Mouse (Mus musculus) spleen, postnatal 14 days (tissue): ENCODE results near the gene Cavin1.
A peak's percentile ranks its signal among the peaks of the same experiment; 100 is the strongest.

Experiments
- DNase-seq, 2 experiments: peaks; one replicate each; pipeline ENCODE4 v3.0.0; 2021 to 2022; ENCODE audit warnings: low spot score in 2 of 2

The Cavin1 gene

DNA sequence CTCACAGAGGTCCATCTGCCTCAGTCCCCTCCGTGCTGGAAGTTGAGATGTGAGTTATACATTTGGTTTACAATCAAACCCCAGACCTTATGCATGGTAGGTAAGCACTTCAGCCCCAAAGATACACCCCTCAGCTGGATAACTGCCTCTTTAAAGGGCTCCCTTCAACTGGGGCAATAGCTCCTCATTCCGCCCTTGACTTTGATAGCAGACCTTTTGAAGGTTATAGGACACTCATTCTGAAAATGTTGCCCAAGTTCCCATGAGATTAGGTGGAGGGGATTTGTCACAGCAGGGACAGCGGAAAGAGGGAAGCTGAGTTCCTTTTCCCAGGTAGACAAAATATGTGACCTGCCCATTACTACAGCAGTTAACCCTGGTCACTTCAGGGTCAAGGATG is 10.5 kb upstream of the Cavin1 start:
- no peak for DNase-seq

DNA sequence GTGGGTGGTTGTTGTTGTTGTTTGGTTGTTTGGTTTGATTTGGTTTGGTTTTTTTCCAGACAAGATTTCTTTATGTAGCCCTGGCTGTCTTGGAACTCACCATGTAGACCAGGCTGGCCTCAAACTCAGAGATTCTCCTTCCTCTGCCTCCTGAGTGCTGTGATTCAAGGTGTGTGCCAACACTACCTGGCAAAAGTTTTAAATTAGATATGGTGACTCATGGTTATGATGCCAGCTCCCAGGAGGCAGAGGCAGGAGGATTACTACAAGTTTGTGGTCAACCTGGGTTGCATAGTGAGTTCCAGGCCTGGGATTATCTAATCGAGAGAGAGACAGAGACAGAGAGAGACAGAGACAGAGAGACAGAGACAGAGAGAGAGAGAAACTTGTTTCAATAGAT is 9.8 kb upstream of the Cavin1 start:
- DNase-seq: no peak

DNA sequence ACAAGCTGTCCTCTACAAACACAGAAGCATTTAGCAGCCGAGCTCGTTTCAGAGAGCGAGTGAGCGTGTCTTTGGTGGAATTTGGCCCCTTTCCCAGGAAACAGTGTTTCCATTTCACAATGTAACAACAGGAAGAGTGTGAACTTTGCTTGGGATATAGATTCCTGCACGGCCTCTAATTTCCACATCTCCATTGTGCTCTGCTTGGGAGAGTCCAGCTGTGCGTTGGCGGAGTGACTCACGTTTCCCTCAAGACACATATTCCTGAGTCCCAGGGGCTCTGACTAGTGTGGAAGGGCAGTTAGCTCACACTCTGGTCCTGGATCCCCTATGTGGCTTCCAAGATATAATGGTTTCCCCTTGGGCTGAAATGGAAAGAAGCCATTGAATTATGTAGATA is 9.2 kb upstream of the Cavin1 start:
- no peak for DNase-seq

DNA sequence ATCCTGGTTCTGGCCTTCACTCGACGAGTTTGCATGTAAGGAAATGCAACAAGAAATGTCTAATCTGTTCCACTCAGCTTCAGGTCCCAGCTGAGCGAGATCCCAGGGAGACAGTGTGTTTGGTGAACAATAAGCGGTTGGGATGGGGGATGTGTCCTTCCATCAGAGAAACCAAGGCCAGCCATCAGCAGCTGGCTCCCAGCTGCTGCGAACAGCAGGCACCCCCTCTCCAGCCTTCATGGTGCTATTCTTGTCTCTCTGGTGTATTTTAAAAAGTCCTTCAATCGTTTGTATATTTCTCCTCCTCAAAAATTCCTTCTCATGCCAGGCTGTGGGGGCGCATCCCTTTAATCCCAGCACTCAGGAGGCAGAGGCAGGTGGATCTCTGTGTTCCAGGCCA is 4.6 kb upstream of the Cavin1 start:
- no peak for DNase-seq

DNA sequence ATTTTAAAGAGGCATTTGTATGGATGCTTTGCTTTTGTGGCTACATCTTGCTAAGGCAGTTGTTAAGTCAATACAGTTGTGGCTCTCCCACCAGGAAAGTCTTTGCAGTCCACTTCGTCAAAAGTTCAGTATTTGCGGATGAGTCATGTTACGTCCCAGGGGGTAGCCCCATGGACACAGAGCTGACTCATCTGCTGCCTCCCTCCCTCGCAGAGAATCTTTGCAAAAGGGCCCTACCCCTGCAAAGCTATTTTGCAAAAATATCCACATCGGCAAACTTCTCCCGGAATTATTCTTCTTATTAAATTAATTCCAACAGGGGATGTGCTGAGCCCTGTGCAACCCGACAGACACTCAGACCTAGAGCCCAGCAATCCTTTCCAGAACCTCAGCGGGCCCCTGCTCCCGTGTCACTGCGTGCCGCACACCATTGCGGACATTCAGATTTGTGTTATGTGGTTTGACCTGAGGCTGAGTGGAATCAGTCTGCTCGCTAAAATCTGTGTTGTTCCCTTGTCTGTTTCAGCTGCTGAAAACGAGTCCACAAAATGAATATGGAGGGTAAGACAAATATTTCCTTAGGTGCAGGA is 3.8 kb upstream of the Cavin1 start:
- DNase-seq: no peak

DNA sequence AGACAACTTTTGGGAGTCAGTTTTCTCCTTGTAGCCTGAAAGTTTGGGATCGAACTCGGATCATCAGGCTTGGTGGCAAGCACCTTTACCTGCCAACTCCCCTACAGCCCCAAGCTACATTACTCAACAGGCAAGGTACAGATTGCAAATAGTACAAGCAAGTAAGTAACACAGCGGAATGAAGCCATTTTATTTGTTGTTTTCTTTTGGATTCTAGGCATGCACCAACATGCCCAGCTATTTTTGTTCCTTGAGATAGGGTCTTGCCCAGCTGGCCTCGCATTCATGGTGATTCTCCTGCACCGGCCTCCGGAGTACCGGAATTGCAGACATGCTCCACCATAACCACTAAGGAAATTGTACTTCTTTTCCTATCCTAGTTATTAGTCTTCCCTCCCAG is 2.6 kb upstream of the Cavin1 start:
- DNase-seq: no peak

DNA sequence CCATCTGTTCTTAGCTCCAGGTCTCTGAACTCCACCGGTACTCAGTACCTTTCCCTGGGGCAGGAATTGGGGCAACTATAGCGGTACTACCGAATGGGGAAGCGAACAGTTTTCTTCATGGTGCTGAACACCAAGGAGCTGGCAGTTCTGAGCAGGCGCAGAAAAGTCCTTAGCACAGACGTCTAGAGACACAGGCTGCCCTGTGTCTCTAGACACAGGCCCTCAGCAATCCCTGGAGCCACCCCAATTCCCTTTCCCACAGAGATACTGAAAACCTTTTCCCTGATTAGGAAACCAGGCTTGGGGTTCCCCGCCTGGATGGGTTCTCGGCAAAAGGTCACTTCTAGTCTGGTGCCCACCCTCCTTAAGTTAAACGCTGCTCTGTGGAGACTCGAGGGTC is 768 bp upstream of the Cavin1 start:
- no peak for DNase-seq

DNA sequence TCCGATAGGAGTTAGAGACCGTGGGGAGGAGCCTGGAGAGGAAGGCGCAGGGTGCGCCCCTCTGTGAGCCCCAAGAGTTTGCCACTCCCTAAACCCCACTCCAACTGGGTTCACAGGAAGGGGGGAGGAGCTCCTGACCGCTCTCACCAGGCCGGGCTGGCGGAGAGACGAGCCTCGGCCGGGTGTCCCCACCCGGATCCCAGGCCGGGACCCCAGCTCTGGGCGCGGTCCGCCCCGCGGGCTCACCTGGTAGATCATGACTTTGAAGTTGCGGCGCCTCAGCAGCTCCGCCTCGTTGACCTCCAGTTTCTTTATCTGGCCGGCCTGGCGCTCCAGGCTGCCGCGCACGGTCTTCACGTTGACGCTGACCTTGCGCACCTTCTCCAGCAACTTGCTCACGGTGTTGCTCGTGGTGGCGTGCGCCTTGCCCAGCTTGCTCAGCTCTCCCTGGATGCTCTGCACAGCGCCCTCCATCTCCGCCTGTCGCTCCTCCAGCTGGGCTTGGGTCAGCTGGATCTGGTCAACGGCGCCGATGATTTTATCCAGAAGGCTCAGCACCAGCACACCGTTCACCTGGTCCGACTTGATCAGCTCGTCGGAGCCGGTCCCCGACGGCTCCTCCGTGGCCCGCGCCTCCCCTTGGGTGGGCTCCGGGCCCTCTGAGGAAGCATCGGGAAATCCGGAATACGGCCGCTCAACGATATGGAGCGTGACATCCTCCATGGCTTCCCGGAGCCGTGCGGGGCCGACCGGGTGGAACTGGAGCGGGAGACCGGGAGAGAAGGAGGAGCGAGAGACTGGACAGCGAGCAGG is 737 bp downstream of the Cavin1 start:
- DNase-seq: no peak

DNA sequence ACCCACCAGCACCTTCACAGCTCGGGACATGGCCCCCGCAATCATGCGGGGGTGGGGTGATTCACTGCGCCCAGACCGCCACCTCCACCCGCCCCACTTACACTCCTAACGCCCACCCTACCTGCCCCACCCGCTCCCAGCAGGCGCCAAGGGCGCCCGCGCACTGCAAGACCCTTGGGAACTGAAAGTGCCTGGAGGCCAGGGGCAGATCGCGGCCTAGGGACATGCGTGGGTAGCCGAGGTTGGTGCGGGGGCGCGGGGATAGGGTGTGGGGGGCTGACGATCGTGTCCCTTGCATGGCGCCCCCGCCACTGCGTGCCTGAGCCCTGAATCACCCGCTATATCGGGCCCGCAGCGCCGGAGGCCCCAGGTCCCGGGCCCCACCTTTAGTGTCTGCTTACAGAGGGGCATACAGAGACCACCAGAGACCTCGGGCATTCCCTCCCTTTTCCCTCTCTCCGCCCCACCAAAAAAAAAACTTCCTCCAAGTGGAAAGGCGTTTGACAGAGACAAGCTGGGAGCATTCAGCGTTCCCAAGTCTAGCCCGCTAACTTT is 1.4 kb downstream of the Cavin1 start:
- DNase-seq: no peak

DNA sequence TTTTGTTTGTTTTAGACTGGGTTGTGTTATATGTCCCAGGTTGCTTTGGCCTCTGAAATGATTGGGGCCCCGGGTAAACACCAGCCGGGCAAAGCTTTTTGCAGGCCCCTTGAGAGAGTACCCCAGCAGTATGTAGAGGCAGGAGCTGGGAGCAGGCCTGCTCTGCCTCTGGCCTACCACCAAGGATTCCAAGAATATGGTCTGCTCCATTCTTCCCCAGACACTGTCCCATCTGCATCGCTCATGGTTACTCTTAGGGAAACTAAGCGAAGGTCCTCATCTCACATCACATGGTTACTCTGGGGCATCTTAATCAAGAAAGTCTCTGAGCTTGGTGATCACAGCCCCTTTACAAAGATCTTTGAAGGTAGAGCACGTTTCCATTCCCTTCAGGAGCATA is 2.2 kb downstream of the Cavin1 start:
- no peak for DNase-seq

DNA sequence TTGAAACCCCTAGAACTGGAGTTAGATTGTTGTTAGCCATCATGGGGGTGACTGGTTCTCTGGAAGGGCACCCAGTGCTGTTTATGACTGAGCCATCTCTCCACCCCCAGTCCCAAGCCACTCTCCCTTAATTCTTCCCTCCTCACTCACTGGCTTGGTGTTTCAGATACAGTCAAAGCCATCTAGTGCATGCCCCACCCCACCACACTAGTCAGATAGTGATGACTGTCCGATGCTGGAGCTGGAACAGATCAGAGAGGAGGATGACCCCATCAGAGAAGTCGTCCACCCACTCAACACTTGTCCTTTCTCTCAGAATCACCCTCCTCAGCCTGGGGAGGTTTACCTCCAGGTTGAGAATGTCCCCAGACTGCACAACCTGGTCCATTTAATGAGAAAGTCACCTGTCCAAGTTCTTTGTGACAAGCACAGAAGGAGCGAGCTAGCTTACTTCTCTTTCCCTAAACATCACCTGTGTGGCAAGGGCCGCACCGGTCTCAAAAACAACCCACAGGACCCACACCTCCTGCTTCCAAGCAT is 2.7 kb downstream of the Cavin1 start:
- no peak for DNase-seq

DNA sequence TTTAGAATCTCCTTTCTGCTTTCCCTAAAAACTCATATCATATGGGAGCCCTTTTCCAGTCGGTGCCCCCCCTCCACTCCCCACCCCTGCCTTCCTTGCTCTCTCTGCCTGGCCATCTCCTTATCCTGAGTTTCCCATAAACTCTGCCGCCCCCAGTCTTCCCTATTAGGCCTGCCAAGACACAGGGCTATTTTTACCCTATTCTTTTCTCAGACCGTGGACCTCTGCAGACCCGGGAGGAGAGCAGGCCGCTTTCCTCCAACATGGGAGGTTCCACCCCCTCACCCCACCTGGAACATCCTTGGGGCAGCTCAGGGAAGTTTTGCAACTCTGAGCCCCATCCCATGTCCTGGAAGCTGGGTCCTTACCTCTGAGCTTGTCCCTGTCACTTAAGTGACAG is 3.3 kb downstream of the Cavin1 start:
- no peak for DNase-seq

DNA sequence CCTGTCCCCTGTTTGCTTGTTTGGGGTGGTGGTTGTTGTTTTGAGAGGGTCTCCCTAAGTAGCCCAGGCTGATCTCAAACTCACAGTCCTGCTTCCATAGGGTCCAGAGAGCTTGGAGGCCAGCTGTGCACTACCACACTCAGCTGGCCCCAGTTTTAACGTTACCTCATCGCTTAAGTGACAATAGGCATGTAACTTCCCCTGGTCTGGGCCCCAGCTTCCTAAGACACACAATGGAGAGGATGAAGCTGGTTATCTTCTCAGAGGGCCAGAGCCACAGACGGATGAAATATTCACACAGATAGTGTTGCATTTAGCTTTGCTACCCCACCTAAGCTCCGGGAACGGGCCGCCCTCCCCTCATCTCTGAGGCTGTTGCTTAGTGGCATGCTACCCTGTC is 4.9 kb downstream of the Cavin1 start:
- DNase-seq: no peak

DNA sequence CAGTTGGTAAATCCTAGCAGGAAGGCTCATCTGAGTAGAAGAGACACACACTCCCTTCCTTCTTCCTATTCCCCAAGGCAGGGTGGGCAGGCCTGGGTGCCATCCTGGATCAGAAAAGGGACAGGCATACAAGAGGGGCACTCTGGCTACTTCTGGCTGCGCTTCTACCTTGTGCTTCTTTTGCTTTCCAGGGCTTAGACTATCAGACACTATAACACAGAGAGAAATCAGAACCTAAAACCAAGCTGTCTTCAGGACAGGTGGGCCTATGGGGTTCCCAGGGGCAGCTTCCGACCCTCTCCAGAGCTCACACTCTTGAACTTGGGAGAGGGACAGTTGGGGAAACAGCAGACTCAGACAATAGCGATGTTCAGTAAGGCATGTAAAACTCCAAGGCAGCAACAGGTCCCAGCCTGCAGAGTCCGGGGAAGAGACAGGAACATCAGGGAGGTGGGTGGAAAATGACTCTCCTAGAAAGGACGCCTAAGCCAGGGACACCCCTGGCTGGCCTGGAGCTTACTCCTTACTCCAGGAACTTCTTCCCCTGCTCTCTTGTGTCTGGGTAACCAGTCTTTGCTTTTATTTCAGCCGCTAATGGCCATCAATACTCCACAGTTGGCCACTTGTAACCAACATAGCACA is 5.7 kb downstream of the Cavin1 start:
- DNase-seq: no peak

DNA sequence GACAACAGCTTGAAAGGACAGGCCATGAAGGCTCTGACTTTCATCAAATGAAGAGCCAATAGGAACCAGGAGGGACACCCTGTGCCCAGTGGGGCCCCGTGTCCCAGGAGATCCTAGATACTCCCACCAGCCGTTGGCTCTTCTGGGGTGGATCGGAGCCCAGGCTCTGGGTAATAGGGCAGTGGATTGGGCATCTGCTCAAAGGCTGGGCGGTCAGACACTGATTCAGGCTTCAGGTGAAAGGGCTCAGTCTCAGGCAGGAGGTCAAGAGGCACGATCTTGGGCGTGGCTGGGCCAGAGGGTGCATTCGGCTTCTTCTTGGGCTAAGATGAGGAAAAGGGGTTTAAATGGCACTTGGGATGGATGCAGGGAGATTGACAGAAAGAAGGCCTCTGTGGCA is 6.5 kb downstream of the Cavin1 start:
- DNase-seq: no peak

DNA sequence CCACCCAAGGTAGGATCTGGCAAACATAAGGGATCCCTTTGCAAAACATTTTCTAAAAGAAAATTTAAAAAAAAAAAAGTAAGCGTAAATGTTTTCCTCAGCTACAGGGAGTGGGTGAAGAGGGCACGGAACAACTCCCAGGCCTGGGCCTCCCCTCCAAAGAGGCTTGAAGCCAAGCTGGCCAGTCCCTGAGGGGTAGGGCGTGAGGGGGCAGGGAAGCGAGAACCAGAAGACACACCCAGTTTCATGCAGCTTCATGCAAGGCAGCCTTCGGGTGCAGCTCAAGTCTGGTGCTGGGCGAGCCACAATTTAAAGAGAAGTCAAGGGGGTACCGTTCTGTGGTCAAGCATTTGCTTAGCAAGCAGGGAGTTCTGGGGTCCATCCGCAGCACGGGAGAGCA is 7.0 kb downstream of the Cavin1 start:
- no peak for DNase-seq

DNA sequence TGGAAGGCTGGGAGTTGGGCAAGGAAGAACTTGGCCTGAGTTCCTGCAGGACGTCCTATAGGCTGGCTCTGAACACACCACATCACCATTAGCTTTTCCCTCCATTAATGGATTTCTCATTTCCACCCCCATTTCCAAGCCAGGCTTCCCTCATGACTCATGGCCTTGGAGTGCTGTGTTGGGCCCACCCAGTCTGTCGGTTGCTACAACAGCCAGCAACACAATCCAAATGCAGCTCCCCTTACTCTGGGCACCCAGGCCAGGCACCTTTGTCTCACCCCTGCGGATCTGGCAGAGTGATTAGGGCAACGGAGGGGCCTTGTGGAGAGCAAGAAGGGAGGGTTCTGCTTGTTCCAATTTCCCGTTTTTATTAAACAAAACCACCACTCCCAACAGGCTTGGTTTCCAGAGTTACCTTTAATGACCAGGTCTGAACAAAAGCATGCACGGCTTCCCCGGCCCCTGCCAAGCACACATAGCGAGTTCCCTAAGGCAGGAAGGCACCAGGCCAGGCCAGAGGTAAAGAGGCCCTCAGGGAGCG is 8.2 kb downstream of the Cavin1 start:
- no peak for DNase-seq

DNA sequence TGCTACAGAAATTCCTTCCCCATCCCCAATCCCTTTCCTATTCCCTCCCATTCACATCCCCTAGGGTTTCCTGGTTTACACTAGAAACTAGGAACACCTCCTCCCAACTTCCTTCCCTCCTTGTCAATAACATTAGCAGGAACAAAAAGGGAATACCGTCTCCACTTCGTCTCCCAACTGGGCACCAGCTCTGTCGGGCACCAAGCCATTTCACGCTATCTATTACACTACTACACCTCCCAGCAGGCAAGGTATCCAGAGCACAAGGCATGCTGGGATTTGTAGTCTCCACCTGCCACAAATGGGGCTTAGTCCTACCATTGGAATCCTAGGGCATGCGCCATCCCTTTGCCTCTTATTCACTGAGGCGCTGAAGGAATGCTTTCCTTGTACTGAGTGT is 10.1 kb downstream of the Cavin1 start:
- peak in 1 of 2 experiments; percentile 25 for DNase-seq

DNA sequence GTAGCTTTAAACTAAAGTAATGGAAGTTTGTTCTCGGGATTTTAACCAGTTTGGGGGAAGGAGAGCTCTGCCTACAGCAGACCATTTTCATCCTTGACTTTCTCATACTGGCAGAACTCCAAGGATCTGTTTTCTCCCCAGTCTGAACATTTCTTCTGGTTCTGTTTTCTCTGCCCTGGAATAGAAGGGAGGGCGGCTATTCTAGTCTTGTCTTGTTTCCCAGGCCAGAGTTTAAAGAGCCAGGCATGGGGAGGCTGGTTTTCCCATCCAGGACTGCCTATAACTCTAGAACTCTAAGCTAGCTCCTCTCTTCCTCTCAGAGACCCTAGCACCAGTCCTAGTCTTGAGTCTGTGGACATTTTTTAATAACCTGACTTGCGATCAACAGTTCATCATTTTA is 10.9 kb downstream of the Cavin1 start:
- no peak for DNase-seq

DNA sequence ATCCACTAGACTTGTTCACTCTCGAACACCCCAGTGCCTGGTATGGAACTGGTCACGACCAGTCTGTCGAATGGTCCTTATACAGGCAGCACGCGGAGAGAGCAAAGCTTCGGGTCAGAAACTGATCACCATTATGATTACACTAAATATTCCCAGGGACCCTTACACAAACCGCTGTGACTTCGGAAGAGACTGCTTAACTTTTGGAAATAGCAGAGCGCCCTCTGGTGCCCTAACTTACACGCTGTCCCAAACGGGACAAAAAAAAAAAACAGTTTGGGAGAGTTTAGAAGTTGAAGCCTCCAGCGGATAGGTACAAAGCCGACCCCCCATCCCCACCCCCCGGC is 11.2 kb downstream of the Cavin1 start:
- peak in 1 of 2 experiments; percentile 61 for DNase-seq

DNA sequence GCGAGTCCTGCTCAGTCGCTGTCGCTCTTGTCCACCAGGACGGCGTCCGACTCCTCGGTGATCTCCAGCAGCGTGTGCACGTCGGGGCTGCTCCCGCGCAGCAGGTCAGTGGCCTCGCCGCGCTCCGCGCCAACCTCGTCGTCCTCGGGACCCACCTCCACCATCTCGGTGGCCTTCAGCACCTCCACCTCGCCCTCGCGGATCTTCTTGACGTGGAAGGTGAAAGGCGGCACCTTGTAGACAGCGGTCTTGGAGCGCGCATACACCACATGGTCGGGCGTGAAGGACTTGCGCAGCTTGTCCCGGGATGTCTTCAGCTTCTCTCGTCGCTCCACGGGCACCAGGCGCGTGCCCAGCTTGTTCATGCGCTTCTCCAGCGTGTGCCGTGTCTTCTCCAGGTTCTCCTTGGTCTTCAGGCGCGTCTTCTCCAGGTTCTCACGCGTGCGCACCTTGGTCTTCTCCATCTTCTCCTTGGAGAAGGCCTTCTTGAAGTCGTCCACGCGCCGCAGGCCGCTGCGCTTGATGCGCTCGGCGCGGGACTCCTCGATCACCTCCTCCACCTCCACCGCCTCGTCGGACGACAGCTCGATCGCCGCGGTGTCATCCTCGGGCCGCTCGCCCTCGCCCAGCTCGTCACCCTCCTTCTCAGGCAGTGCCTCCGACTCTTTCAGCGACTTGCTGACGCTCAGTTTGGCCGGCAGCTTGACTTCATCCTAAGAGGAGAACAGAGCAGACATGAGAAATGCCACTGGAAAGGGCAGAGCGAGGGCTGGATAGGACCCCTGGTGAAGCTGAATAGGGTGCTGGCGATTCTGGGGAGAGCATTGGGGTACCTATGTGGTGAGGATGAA is 11.8 kb downstream of the Cavin1 start:
- no peak for DNase-seq
